Mouse (Mus musculus) adrenal gland, adult 8-10 months (tissue): Measurements from ENCODE around the gene Gripap1. TPM values are rescaled to one million over a fixed set of nuclear protein-coding genes. Genes with fewer than 3 reads are reported as not detected.
"Not testable (repeated sequence)": the region's sequence is repeated elsewhere in the genome, so short reads cannot be mapped to it uniquely, and the experiment has no call there.

Experiments used
- DNase-seq: peaks from one replicate; pipeline ENCODE4 v3.0.0; 2022
- total RNA-seq, 4 experiments: library from RNA; stranded (reverse); gene quantifications; 2 replicates each; pipeline ENCODE4 v1.2.4; 2022

Gene Gripap1
- 10 to 100 TPM; 43.8 to 71.8 (median 60.5) TPM for total RNA-seq

- DNase-seq = peak; percentile 63
Measured at GRCm38 (mm10) chrX:7789542-7790136, at the start of gene Gripap1. Gene Gripap1 (plus strand): TSS chrX:7789765.

- DNase-seq = no peak
Measured at GRCm38 (mm10) chrX:7740082-7740819, 49.3 kb upstream of the Gripap1 start.

GRCm38 (mm10) chrX:7741103-7741502 lies 48.5 kb upstream of the Gripap1 start:
- no peak for DNase-seq

- no peak for DNase-seq
Measured at GRCm38 (mm10) chrX:7743470-7743869, 46.1 kb upstream of the Gripap1 start.

- no peak for DNase-seq
Measured at GRCm38 (mm10) chrX:7744940-7745339, 44.6 kb upstream of the Gripap1 start.

- no peak for DNase-seq
Measured at GRCm38 (mm10) chrX:7745429-7745828, 44.1 kb upstream of the Gripap1 start.

- DNase-seq = peak; percentile 45
Measured at GRCm38 (mm10) chrX:7750432-7751116, 39.0 kb upstream of the Gripap1 start, which contains the start of gene Ccdc120. Gene Ccdc120 (minus strand): TSS chrX:7750905.

- not testable (repeated sequence) for DNase-seq
Measured at GRCm38 (mm10) chrX:7753627-7754026, 35.9 kb upstream of the Gripap1 start.

GRCm38 (mm10) chrX:7762137-7762920 lies 27.2 kb upstream of the Gripap1 start, which contains the start of gene Tfe3:
Gene Tfe3 (plus strand): TSS chrX:7762560.
- DNase-seq = peak; percentile 95

- no peak for DNase-seq
Measured at GRCm38 (mm10) chrX:7762921-7763197, 26.7 kb upstream of the Gripap1 start.

GRCm38 (mm10) chrX:7763631-7764393 lies 25.8 kb upstream of the Gripap1 start:
- DNase-seq = peak; percentile 19

GRCm38 (mm10) chrX:7764657-7765280 lies 24.8 kb upstream of the Gripap1 start:
- no peak for DNase-seq

GRCm38 (mm10) chrX:7765281-7765670 lies 24.3 kb upstream of the Gripap1 start:
- no peak for DNase-seq

- DNase-seq = peak; percentile 64
Measured at GRCm38 (mm10) chrX:7765764-7766163, 23.8 kb upstream of the Gripap1 start.

GRCm38 (mm10) chrX:7769302-7770017 lies 20.1 kb upstream of the Gripap1 start:
- DNase-seq = no peak

GRCm38 (mm10) chrX:7772766-7773165 lies 16.8 kb upstream of the Gripap1 start:
- no peak for DNase-seq

- DNase-seq = no peak
Measured at GRCm38 (mm10) chrX:7775501-7776205, 13.9 kb upstream of the Gripap1 start.

- no peak for DNase-seq
Measured at GRCm38 (mm10) chrX:7776329-7777082, 13.1 kb upstream of the Gripap1 start.
